Mouse (Mus musculus) liver, embryonic 11.5 days (tissue): Measurements from ENCODE around the gene Lgi4. TPM values are rescaled to one million over a fixed set of nuclear protein-coding genes. Genes with fewer than 3 reads are reported as not detected.

Source experiments
- ATAC-seq: fragments of 200-750 bp; cut with Nextera tagmentation; replicated peaks from 2 replicates; pipeline ENCODE4 v1.8.0; 2017; ENCODE audit warnings: moderate number of reproducible peaks, mild to moderate bottlenecking, moderate TSS enrichment, moderate library complexity; ENCODE audit not compliant: low FRiP score
- DNase-seq: peaks from one replicate; pipeline ENCODE4 v3.0.0-alpha.2; 2017; ENCODE audit warnings: low spot score
- H3K27ac ChIP-seq: fragments of 300-500 bp; sonication (generic); 2 replicates; pipeline ENCODE4 v1.5.1; 2014; ENCODE audit warnings: mild to moderate bottlenecking, low read depth, low read length, control low read depth
- H3K27me3 ChIP-seq: fragments of 300-500 bp; sonication (generic); replicated peaks from 2 replicates; pipeline ENCODE4 v1.6.1; 2014; ENCODE audit warnings: low read length, mixed read lengths; ENCODE audit not compliant: control insufficient read depth, insufficient read depth
- H3K36me3 ChIP-seq: fragments of 300-500 bp; sonication (generic); 2 replicates; pipeline ENCODE4 v1.6.1; 2014; ENCODE audit warnings: mild to moderate bottlenecking, low read length, moderate library complexity, mixed read lengths; ENCODE audit not compliant: control insufficient read depth, insufficient read depth
- H3K4me1 ChIP-seq: fragments of 300-500 bp; sonication (generic); replicated peaks from 2 replicates; pipeline ENCODE4 v1.6.1; 2014; ENCODE audit warnings: low read length, mixed read lengths; ENCODE audit not compliant: control insufficient read depth, insufficient read depth
- H3K4me2 ChIP-seq: fragments of 300-500 bp; sonication (generic); 2 replicates; pipeline ENCODE4 v1.6.1; 2014; ENCODE audit warnings: mild to moderate bottlenecking, control low read depth, moderate library complexity
- H3K4me3 ChIP-seq: fragments of 300-500 bp; sonication (generic); 2 replicates; pipeline ENCODE4 v1.5.1; 2014; ENCODE audit warnings: low read depth, low read length, control low read depth
- H3K9ac ChIP-seq: fragments of 300-500 bp; sonication (generic); 2 replicates; pipeline ENCODE4 v1.6.1; 2014; ENCODE audit warnings: low read depth, low read length, control low read depth
- H3K9me3 ChIP-seq: fragments of 300-500 bp; sonication (generic); 2 replicates; pipeline ENCODE4 v1.6.1; 2016; ENCODE audit warnings: low read length, inconsistent platforms, mixed read lengths; ENCODE audit not compliant: control insufficient read depth
- WGBS: fragments of 180-500 bp; shearing (Covaris S2); extraction: QIAGEN DNeasy Blood & Tissue Kit; methylation state at CpG from one replicate; pipeline ENCODE4 v1.1.7; 2014; 5-methylcytosine and 5-hydroxymethylcytosine counted together
- polyA plus RNA-seq: library from polyadenylated mRNA; unstranded; fragments of >200 nt; fragmentation: Nextera tagmentation; extraction: Ambion mirVana; gene quantifications from 2 replicates; pipeline ENCODE4 v1.2.1, GENCODE M21; 2014

Lgi4 gene
- polyA plus RNA-seq, 1 experiment from 2014 or later = 0.45 TPM

GRCm38 (mm10) chr7:31035291-31035690 lies 23.9 kb upstream of the Lgi4 start:
- Histone ChIP-seq H3K9me3 (no peaks in the 10 kb centered on the region), H3K4me3 (no peak overlapping the region), H3K4me1 (no peaks in the 10 kb centered on the region; the same call in 1 of the 2 replicates), H3K4me2 (no peak overlapping the region), H3K27me3 (peaks cover 2% of the 10 kb centered on the region), H3K36me3 (no peaks in the 10 kb centered on the region), H3K9ac (0 out of 2 replicates have a peak overlapping the region, but pooled peaks have one; percentile 9), H3K27ac (no peak overlapping the region)
- WGBS = 64% methylated on average over 11 of the region's 11 CpGs
- ATAC-seq (no peak), DNase-seq (no peak)

- no peaks in the 10 kb centered on the region for H3K36me3 ChIP-seq
- no peak overlapping the region for H3K4me2 ChIP-seq
- H3K27me3 ChIP-seq = peaks cover 10% of the 10 kb centered on the region
- no peaks in the 10 kb centered on the region for H3K9me3 ChIP-seq
- DNase-seq (no peak), ATAC-seq (no peak)
- H3K9ac ChIP-seq = no peak overlapping the region
- peaks cover 1% of the 10 kb centered on the region; the same call in 1 of the 2 replicates for H3K4me1 ChIP-seq
- no peak overlapping the region for H3K27ac ChIP-seq
- H3K4me3 ChIP-seq = no peak overlapping the region
- 69% methylated on average over 7 of the region's 7 CpGs for WGBS
Observed at GRCm38 (mm10) chr7:31036917-31037316, 22.2 kb upstream of the Lgi4 start.

- Histone ChIP-seq H3K4me1 (peaks cover 3% of the 10 kb centered on the region; the same call in 1 of the 2 replicates), H3K27ac (no peak overlapping the region), H3K4me3 (no peak overlapping the region), H3K4me2 (no peak overlapping the region), H3K36me3 (no peaks in the 10 kb centered on the region), H3K9me3 (no peaks in the 10 kb centered on the region), H3K27me3 (peaks cover 17% of the 10 kb centered on the region), H3K9ac (no peak overlapping the region)
- 28% methylated on average over 2 of the region's 2 CpGs for WGBS
- DNase-seq (no peak), ATAC-seq (no peak)
Observed at GRCm38 (mm10) chr7:31037675-31038074, 21.5 kb upstream of the Lgi4 start.

- H3K4me1 ChIP-seq = peaks cover 3% of the 10 kb centered on the region; the same call in 1 of the 2 replicates
- H3K4me2 ChIP-seq = no peak overlapping the region
- H3K27me3 ChIP-seq = peaks cover 24% of the 10 kb centered on the region
- no peak overlapping the region for H3K4me3 ChIP-seq
- ATAC-seq (no peak), DNase-seq (no peak)
- H3K36me3 ChIP-seq = no peaks in the 10 kb centered on the region
- no peak overlapping the region for H3K9ac ChIP-seq
- no peaks in the 10 kb centered on the region for H3K9me3 ChIP-seq
- H3K27ac ChIP-seq = no peak overlapping the region
- WGBS = 85% methylated on average over 4 of the region's 4 CpGs
Observed at GRCm38 (mm10) chr7:31039011-31039410, 20.1 kb upstream of the Lgi4 start.

GRCm38 (mm10) chr7:31040281-31041022 lies 18.7 kb upstream of the Lgi4 start:
- peaks cover 37% of the 10 kb centered on the region for H3K27me3 ChIP-seq
- H3K4me1 ChIP-seq = peaks cover 3% of the 10 kb centered on the region; the same call in 1 of the 2 replicates
- no peak for ATAC-seq
- DNase-seq = no peak
- 64% methylated on average over 11 of the region's 12 CpGs for WGBS
- H3K9me3 ChIP-seq = no peaks in the 10 kb centered on the region
- H3K4me3 ChIP-seq = no peak overlapping the region
- H3K9ac ChIP-seq = no peak overlapping the region
- H3K36me3 ChIP-seq = no peaks in the 10 kb centered on the region
- H3K27ac ChIP-seq = no peak overlapping the region
- no peak overlapping the region for H3K4me2 ChIP-seq

GRCm38 (mm10) chr7:31041023-31041407 lies 18.1 kb upstream of the Lgi4 start:
- WGBS = 18% methylated on average over 8 of the region's 8 CpGs
- no peak for DNase-seq
- peaks cover 3% of the 10 kb centered on the region; the same call in 1 of the 2 replicates for H3K4me1 ChIP-seq
- no peaks in the 10 kb centered on the region for H3K36me3 ChIP-seq
- peaks cover 37% of the 10 kb centered on the region for H3K27me3 ChIP-seq
- H3K9ac ChIP-seq = no peak overlapping the region
- H3K9me3 ChIP-seq = no peaks in the 10 kb centered on the region
- no peak overlapping the region for H3K27ac ChIP-seq
- no peak for ATAC-seq
- no peak overlapping the region for H3K4me3 ChIP-seq
- peak overlapping the region; percentile 55 for H3K4me2 ChIP-seq

- H3K36me3 ChIP-seq = no peaks in the 10 kb centered on the region
- no peaks in the 10 kb centered on the region for H3K9me3 ChIP-seq
- ATAC-seq (peak; percentile 39; the same call in 1 of the 2 replicates), DNase-seq (no peak)
- H3K4me2 ChIP-seq = peak overlapping the region; percentile 55
- no peak overlapping the region for H3K27ac ChIP-seq
- 0 out of 2 replicates have a peak overlapping the region, but pooled peaks have one; percentile 17 for H3K9ac ChIP-seq
- 2% methylated on average over 28 of the region's 28 CpGs for WGBS
- peaks cover 37% of the 10 kb centered on the region for H3K27me3 ChIP-seq
- H3K4me1 ChIP-seq = peaks cover 3% of the 10 kb centered on the region; the same call in 1 of the 2 replicates
- peak overlapping the region; percentile 42 for H3K4me3 ChIP-seq
Observed at GRCm38 (mm10) chr7:31041662-31042315, 17.4 kb upstream of the Lgi4 start.

- WGBS = 48% methylated on average over 10 of the region's 10 CpGs
- Histone ChIP-seq H3K4me3 (peak within 1 kb of the TSS; percentile 42), H3K9me3 (no peaks in the 10 kb centered on the region), H3K36me3 (no peaks in the 10 kb centered on the region), H3K4me1 (peaks cover 3% of the 10 kb centered on the region; the same call in 1 of the 2 replicates), H3K9ac (0 out of 2 replicates have a peak within 1 kb of the TSS, but pooled peaks have one; percentile 17), H3K27me3 (peaks cover 39% of the 10 kb centered on the region), H3K4me2 (peak within 1 kb of the TSS; percentile 55), H3K27ac (no peak within 1 kb of the TSS)
- ATAC-seq = no peak
- no peak for DNase-seq
Observed at GRCm38 (mm10) chr7:31042431-31042910, 16.7 kb upstream of the Lgi4 start, which contains the start of gene Fxyd5. TSS of gene Fxyd5 (minus strand) at chr7:31042481.
